Mouse (Mus musculus): ENCODE results near the gene Cttnbp2.
A peak's percentile ranks its signal among the peaks of the same experiment; 100 is the strongest.

Gene Cttnbp2

GRCm38 (mm10) chr6:18514480-18515352 lies at the start of gene Cttnbp2:
TSS of gene Cttnbp2 (minus strand) at chr6:18514843.
- DNase-seq: peak; percentile 75

- DNase-seq: no peak
Measured at GRCm38 (mm10) chr6:18559019-18559418, 44.4 kb upstream of the Cttnbp2 start.

- no peak for DNase-seq
Measured at GRCm38 (mm10) chr6:18547516-18548465, 33.1 kb upstream of the Cttnbp2 start.

GRCm38 (mm10) chr6:18543878-18544277 lies 29.2 kb upstream of the Cttnbp2 start:
- no peak for DNase-seq

GRCm38 (mm10) chr6:18540396-18540795 lies 25.8 kb upstream of the Cttnbp2 start:
- no peak for DNase-seq

GRCm38 (mm10) chr6:18530394-18530793 lies 15.8 kb upstream of the Cttnbp2 start:
- DNase-seq: no peak

- no peak for DNase-seq
Measured at GRCm38 (mm10) chr6:18517626-18518025, 3.0 kb upstream of the Cttnbp2 start.

- DNase-seq: no peak
Measured at GRCm38 (mm10) chr6:18513611-18514473, 801 bp downstream of the Cttnbp2 start.

GRCm38 (mm10) chr6:18511886-18512285 lies 2.8 kb downstream of the Cttnbp2 start:
- DNase-seq: no peak

GRCm38 (mm10) chr6:18508036-18508435 lies 6.6 kb downstream of the Cttnbp2 start:
- peak; percentile 14 for DNase-seq

- DNase-seq: no peak
Measured at GRCm38 (mm10) chr6:18499833-18500232, 14.8 kb downstream of the Cttnbp2 start.

GRCm38 (mm10) chr6:18492977-18493376 lies 21.7 kb downstream of the Cttnbp2 start:
- DNase-seq: no peak

- no peak for DNase-seq
Measured at GRCm38 (mm10) chr6:18492248-18492901, 22.3 kb downstream of the Cttnbp2 start.

GRCm38 (mm10) chr6:18485087-18485486 lies 29.6 kb downstream of the Cttnbp2 start:
- no peak for DNase-seq

GRCm38 (mm10) chr6:18484061-18484460 lies 30.6 kb downstream of the Cttnbp2 start:
- DNase-seq: no peak

GRCm38 (mm10) chr6:18482546-18482945 lies 32.1 kb downstream of the Cttnbp2 start:
- no peak for DNase-seq

- DNase-seq: no peak
Measured at GRCm38 (mm10) chr6:18481781-18482180, 32.9 kb downstream of the Cttnbp2 start.

GRCm38 (mm10) chr6:18477313-18477930 lies 37.2 kb downstream of the Cttnbp2 start:
- DNase-seq: no peak

- no peak for DNase-seq
Measured at GRCm38 (mm10) chr6:18474983-18475382, 39.7 kb downstream of the Cttnbp2 start.

GRCm38 (mm10) chr6:18474541-18474940 lies 40.1 kb downstream of the Cttnbp2 start:
- DNase-seq: no peak

- no peak for DNase-seq
Measured at GRCm38 (mm10) chr6:18469206-18469605, 45.4 kb downstream of the Cttnbp2 start.

- DNase-seq: no peak
Measured at GRCm38 (mm10) chr6:18467777-18468176, 46.9 kb downstream of the Cttnbp2 start.
